Mouse (Mus musculus) MEL (cell line): ENCODE measurements at regions not wholly inside any gene's neighbourhood (a gene's known extent, or its start where the extent isn't known, plus 50 kb on each side); places are given as distances from the start of the nearest gene placed in this dataset.

Experiments used
- CHD2 ChIP-seq: IDR thresholded peaks from 2 replicates; pipeline ENCODE4 v1.6.1; 2011; ENCODE audit warnings: low read length, improper control_type of control experiment
- CTCF ChIP-seq, 3 experiments: IDR thresholded peaks in 2 of 3; conservative IDR thresholded peaks in 1 of 3; 2 replicates each; pipeline ENCODE4 v1.5.1; 2011 to 2012; ENCODE audit warnings: low read length in 3 of 3, low read depth in 2 of 3, mild to moderate bottlenecking in 2 of 3, improper control_type of control experiment in 1 of 3, inconsistent platforms in 1 of 3, mixed read lengths in 1 of 3, moderate library complexity in 1 of 3; ENCODE audit not compliant: control insufficient read depth in 1 of 3, insufficient read depth in 1 of 3, poor library complexity in 1 of 3, severe bottlenecking in 1 of 3
- USF1 ChIP-seq: IDR thresholded peaks from 2 replicates; pipeline ENCODE4 v1.6.1; 2014; ENCODE audit warnings: low read depth, mild to moderate bottlenecking, inconsistent platforms, low read length, improper control_type of control experiment, moderate library complexity
- ZMIZ1 ChIP-seq: IDR thresholded peaks from 2 replicates; pipeline ENCODE4 v1.6.1; 2012; ENCODE audit warnings: low read depth, mild to moderate bottlenecking, inconsistent platforms, low read length, improper control_type of control experiment, moderate library complexity

DNA sequence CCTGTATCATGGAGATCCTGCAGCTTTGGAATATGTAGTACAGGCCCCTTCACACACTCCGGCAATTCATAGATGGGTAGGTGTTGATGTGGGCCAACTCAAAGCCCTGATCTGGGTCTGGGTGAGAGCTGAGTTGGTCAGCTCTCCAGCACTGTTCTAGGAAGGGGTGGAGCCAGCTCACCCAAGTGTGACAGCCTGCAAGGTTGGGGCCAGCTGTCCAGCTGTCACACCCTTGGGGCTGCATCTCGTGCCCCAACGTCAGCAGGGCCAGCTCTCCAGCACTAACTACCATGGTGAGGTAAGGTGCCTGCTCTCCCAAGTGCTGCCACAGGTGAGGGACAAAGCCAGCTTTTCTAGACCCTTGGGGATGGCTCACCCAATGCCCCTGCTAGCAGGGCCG, 115.6 kb upstream of the Tdrd3 start:
- TF ChIP-seq CHD2 (no peak), CTCF (IDR thresholded peaks at IDR 0.05 in 2 of 3, conservative IDR thresholded peaks at IDR 0.05 in 1 of 3; ENCODE audit: control insufficient read depth in 1 of 3, insufficient read depth in 1 of 3, low read depth in 2 of 3, low read length in 3 of 3, poor library complexity in 1 of 3, severe bottlenecking in 1 of 3) (no peak), ZMIZ1 (no peak), USF1 (no peak)
